Comparison of ENCODE assay signal across 10 mouse cellular contexts in genomic region chr9:123523676-123524075, GRCm38 (mm10). TPM values are rescaled to one million over a fixed set of nuclear protein-coding genes. Genes with fewer than 3 reads are reported as not detected.
DNase-seq lines count a peak whose midpoint lies in the region; ATAC-seq and TF ChIP-seq lines count a peak whose summit lies in the region.
"Had no signal": no experiment of that assay in that cellular context is flagged by ENCODE, and none has a peak within 500 bp of the region (broad histone marks: within the 10 kb centered on the region; RNA-seq: fewer than 3 reads in every experiment).

No protein-coding gene starts in this region.

- no peak overlapping the region for H3K9ac ChIP-seq in midbrain, embryonic 14.5 days (replicated peaks; ENCODE audit: low read length)
- H3K9ac ChIP-seq in midbrain, embryonic 13.5 days (replicated peaks), result no peak overlapping the region
- H3K9ac ChIP-seq: limb, embryonic 13.5 days; stomach, embryonic 15.5 days had no signal

- no peaks in the 10 kb centered on the region for H3K9me3 ChIP-seq in midbrain, embryonic 14.5 days (ENCODE audit: control insufficient read depth, low read length)
- no peaks in the 10 kb centered on the region for H3K9me3 ChIP-seq in midbrain, embryonic 13.5 days
- H3K9me3 ChIP-seq: limb, embryonic 13.5 days; stomach, embryonic 15.5 days had no signal

- no peak overlapping the region for H3K4me3 ChIP-seq in midbrain, embryonic 14.5 days (replicated peaks; ENCODE audit: low read depth, low read length)
- no peak overlapping the region for H3K4me3 ChIP-seq in midbrain, embryonic 13.5 days (replicated peaks)
- H3K4me3 ChIP-seq: limb, embryonic 13.5 days; stomach, embryonic 15.5 days had no signal

- TF ChIP-seq POLR2A in brain, embryonic 14.5 days (IDR thresholded peaks at IDR 0.05; ENCODE audit: borderline replicate concordance, extremely low read depth, insufficient read depth, insufficient read length, poor library complexity, severe bottlenecking), result no peak

- H3K36me3 ChIP-seq in midbrain, embryonic 14.5 days (ENCODE audit: control insufficient read depth, insufficient read depth, low read length), result peaks cover 16% of the 10 kb centered on the region
- H3K36me3 ChIP-seq in midbrain, embryonic 13.5 days, result peaks cover 21% of the 10 kb centered on the region

- no peak overlapping the region for H3K27ac ChIP-seq in midbrain, embryonic 14.5 days (replicated peaks; ENCODE audit: low read depth, low read length)
- no peak overlapping the region for H3K27ac ChIP-seq in midbrain, embryonic 13.5 days
- H3K27ac ChIP-seq: limb, embryonic 13.5 days; stomach, embryonic 15.5 days had no signal

- H3K4me1 ChIP-seq in midbrain, embryonic 14.5 days (ENCODE audit: control insufficient read depth, insufficient read depth, low read length), result peaks cover 8% of the 10 kb centered on the region; the same call in 1 of the 2 replicates
- H3K4me1 ChIP-seq in midbrain, embryonic 13.5 days (replicated peaks), result peaks cover 9% of the 10 kb centered on the region

- 34% methylated on average over 3 of the region's 3 CpGs for WGBS in midbrain, embryonic 14.5 days
- 30% methylated on average over 3 of the region's 3 CpGs for whole genome bisulfite sequencing in midbrain, embryonic 13.5 days

- TF ChIP-seq CTCF in brain, embryonic 14.5 days (IDR thresholded peaks at IDR 0.05; ENCODE audit: borderline replicate concordance, extremely low read depth, insufficient read depth, insufficient read length), result peak; percentile 66

- H3K4me2 ChIP-seq in midbrain, embryonic 14.5 days (ENCODE audit: low read length), result no peak overlapping the region
- no peak overlapping the region for H3K4me2 ChIP-seq in midbrain, embryonic 13.5 days (replicated peaks)
- H3K4me2 ChIP-seq: limb, embryonic 13.5 days; stomach, embryonic 15.5 days had no signal

- no peaks in the 10 kb centered on the region for H3K27me3 ChIP-seq in midbrain, embryonic 14.5 days (ENCODE audit: control insufficient read depth, insufficient read depth, low read length)
- H3K27me3 ChIP-seq in midbrain, embryonic 13.5 days, result no peaks in the 10 kb centered on the region
- H3K27me3 ChIP-seq: limb, embryonic 13.5 days; stomach, embryonic 15.5 days had no signal

- DNase-seq in gastrocnemius, postnatal 10 days, result peak; percentile 48
- DNase-seq in gastrocnemius, adult 18-20 months (ENCODE audit: low spot score), result no peak
- DNase-seq in midbrain, embryonic 14.5 days, result peak; percentile 37
- peak; percentile 31 for DNase-seq in brain, embryonic 14.5 days (ENCODE audit: low read depth)
- DNase-seq in lung, postnatal 10 days, result peak; percentile 61
- DNase-seq in adipocyte (ENCODE audit: low spot score), result no peak
- DNase-seq in urinary bladder, postnatal 4 days (ENCODE audit: low spot score in 2 of 2), result no peak

- ATAC-seq in midbrain, embryonic 14.5 days (ENCODE audit: low FRiP score, low TSS enrichment), result no peak
- no peak for ATAC-seq in midbrain, embryonic 13.5 days

RNA-seq across cellular contexts. Expression of gene Sacm1l, which starts 5.9 kb away (rescaled TPM):
- total RNA-seq in gastrocnemius, postnatal 10 days (2021), result 10 to 100 TPM; 21.7 to 24.0 TPM
- total RNA-seq in gastrocnemius, adult 18-20 months (2021), result 10 to 100 TPM; 18.2 to 22.7 TPM
- 50.4 and 57.0 TPM in 2 replicates for polyA plus RNA-seq in midbrain, embryonic 14.5 days (2014; fragmentation: Nextera tagmentation; extraction: Ambion mirVana)
- 45.8 and 49.9 TPM in 2 replicates for polyA plus RNA-seq in midbrain, embryonic 13.5 days (2015; fragmentation: Nextera tagmentation; extraction: Ambion mirVana)
- 25.0 and 26.2 TPM in 2 replicates for polyA plus RNA-seq in brain, embryonic 14.5 days (2012; rRNA removed)

RNA-seq across cellular contexts. Expression of gene Limd1, which starts 45.2 kb away (rescaled TPM):
- total RNA-seq in gastrocnemius, postnatal 10 days (2021), result 10 to 100 TPM; 34.7 to 35.3 TPM
- 10 to 100 TPM; 31.3 to 37.1 TPM for total RNA-seq in gastrocnemius, adult 18-20 months (2021)
- polyA plus RNA-seq in midbrain, embryonic 14.5 days (2014; fragmentation: Nextera tagmentation; extraction: Ambion mirVana), result 11.8 and 16.4 TPM in 2 replicates
- polyA plus RNA-seq in midbrain, embryonic 13.5 days (2015; fragmentation: Nextera tagmentation; extraction: Ambion mirVana), result 20.3 and 22.7 TPM in 2 replicates
- 15.4 and 16.5 TPM in 2 replicates for polyA plus RNA-seq in brain, embryonic 14.5 days (2012; rRNA removed)

Comparison
In these comparisons a context has a peak if more than half of its experiments do, and no peak if none do; other contexts are left out.
1. DNase-seq: peak in gastrocnemius, postnatal 10 days (single experiment), midbrain, embryonic 14.5 days (single experiment), brain, embryonic 14.5 days (single experiment) and lung, postnatal 10 days (single experiment); none in gastrocnemius, adult 18-20 months (single experiment), adipocyte (single experiment) and urinary bladder, postnatal 4 days (0 of 2).